ENCODE assay signal across 9 mouse cellular contexts in genomic region chr13:72628462-72628916, GRCm38 (mm10). TPM values are rescaled to one million over a fixed set of nuclear protein-coding genes. Genes with fewer than 3 reads are reported as not detected.
DNase-seq lines count a peak whose midpoint lies in the region; ATAC-seq and TF ChIP-seq lines count a peak whose summit lies in the region.
"Had no signal": no experiment of that assay in that cellular context is flagged by ENCODE, and none has a peak within 500 bp of the region (broad histone marks: within the 10 kb centered on the region; RNA-seq: fewer than 3 reads in every experiment).

TSS of gene Irx2 (plus strand) at chr13:72628820.

- H3K4me2 ChIP-seq in liver, embryonic 14.5 days (ENCODE audit: low read depth), result peak within 1 kb of the TSS; percentile 54
- H3K4me2 ChIP-seq in neural tube, embryonic 13.5 days, result peak within 1 kb of the TSS; percentile 74

- no peak for TF ChIP-seq CTCF in liver, embryonic 14.5 days (IDR thresholded peaks at IDR 0.05; ENCODE audit: low read depth)

- peak within 1 kb of the TSS; percentile 2 to 42; a peak in 2 of 4 replicates for H3K4me3 ChIP-seq in liver, embryonic 14.5 days (ENCODE audit: insufficient read depth in 1 of 2, low read depth in 2 of 2, low read length in 2 of 2)
- H3K4me3 ChIP-seq in neural tube, embryonic 13.5 days, result peak within 1 kb of the TSS; percentile 59

- DNase-seq in adrenal gland, adult 8-10 months, result peak; percentile 58
- peak; percentile 64 for DNase-seq in cerebellum, postnatal 14 days
- DNase-seq in gastrocnemius, postnatal 10 days, result peak; percentile 52
- DNase-seq in induced T-regulatory cell, adult 2 months (ENCODE audit: low read depth), result peak; percentile 1
- peak; percentile 4 to 23 (median 11) for DNase-seq in liver, embryonic 14.5 days (ENCODE audit: low read depth in 3 of 3, low spot score in 3 of 3)
- DNase-seq in left cerebral cortex, adult 8-10 months (ENCODE audit: low spot score in 2 of 2), result no peak
- DNase-seq in frontal cortex, adult 2 months (ENCODE audit: extremely low spot score in 1 of 2, low spot score in 1 of 2), result no peak

- no peaks in the 10 kb centered on the region for H3K36me3 ChIP-seq in liver, embryonic 14.5 days (replicated peaks; ENCODE audit: control insufficient read depth, insufficient read depth, low read depth)
- no peaks in the 10 kb centered on the region for H3K36me3 ChIP-seq in neural tube, embryonic 13.5 days

- no peak within 1 kb of the TSS for H3K9ac ChIP-seq in liver, embryonic 14.5 days (replicated peaks)
- peak within 1 kb of the TSS; percentile 79 for H3K9ac ChIP-seq in neural tube, embryonic 13.5 days

- H3K4me1 ChIP-seq in liver, embryonic 14.5 days (replicated peaks; ENCODE audit: control insufficient read depth in 2 of 2, insufficient read depth in 2 of 2, low read length in 1 of 2), result no peaks in the 10 kb centered on the region
- peaks cover 68% of the 10 kb centered on the region for H3K4me1 ChIP-seq in neural tube, embryonic 13.5 days (replicated peaks)

- under 1% methylated on average over 33 of the region's 45 CpGs for WGBS in liver, embryonic 14.5 days (ENCODE audit: insufficient replicate concordance)
- under 1% methylated on average over 45 of the region's 45 CpGs for WGBS in neural tube, embryonic 13.5 days

- no peaks in the 10 kb centered on the region for H3K9me3 ChIP-seq in liver, embryonic 14.5 days (ENCODE audit: control insufficient read depth, low read length)
- H3K9me3 ChIP-seq in neural tube, embryonic 13.5 days, result no peaks in the 10 kb centered on the region

- no peak for TF ChIP-seq EP300 in liver, embryonic 14.5 days (IDR thresholded peaks at IDR 0.05; ENCODE audit: low read depth)

- H3K27me3 ChIP-seq in liver, embryonic 14.5 days (ENCODE audit: control insufficient read depth, insufficient read depth, low read length), result peaks cover 97% of the 10 kb centered on the region
- peaks cover 93% of the 10 kb centered on the region for H3K27me3 ChIP-seq in neural tube, embryonic 13.5 days

- no peak within 1 kb of the TSS for H3K27ac ChIP-seq in liver, embryonic 14.5 days
- peak within 1 kb of the TSS; percentile 84 for H3K27ac ChIP-seq in neural tube, embryonic 13.5 days (replicated peaks)
- H3K27ac ChIP-seq: macrophage had no signal

- ATAC-seq in liver, embryonic 14.5 days (ENCODE audit: insufficient read depth), result peak; percentile 64
- ATAC-seq in neural tube, embryonic 13.5 days (ENCODE audit: low read depth), result peak; percentile 82

RNA-seq across cellular contexts. Expression of gene Irx2, which starts in this region (rescaled TPM):
- total RNA-seq in adrenal gland, adult 8-10 months (2022), result 1 to 10 TPM in 2 of 4 experiments, under 1 TPM in 2; 0.35 to 2.2 (median 1.0) TPM
- total RNA-seq in gastrocnemius, postnatal 10 days (2021), result under 1 TPM in 1 of 2 experiments, not detected in 1; 0.18 TPM
- 0.02 and 0.09 TPM in 2 replicates for polyA plus RNA-seq in liver, embryonic 14.5 days (2012; rRNA removed)
- not detected in 2 replicates for polyA plus RNA-seq in liver, embryonic 14.5 days (2014; fragmentation: Nextera tagmentation; extraction: Ambion mirVana)
- polyA plus RNA-seq in neural tube, embryonic 13.5 days (2015; fragmentation: Nextera tagmentation; extraction: Ambion mirVana), result 12.3 and 20.0 TPM in 2 replicates
- total RNA-seq in left cerebral cortex, adult 8-10 months (2022), result 1 to 10 TPM in 1 of 4 experiments, under 1 TPM in 1, not detected in 2; 0.50 to 1.3 TPM
- polyA plus RNA-seq in frontal cortex, adult 2 months (2012; rRNA removed), result 0.06 and 0.20 TPM in 2 replicates
- polyA plus RNA-seq: macrophage had no signal

Comparison
In these comparisons a context has a peak if more than half of its experiments do, and no peak if none do; other contexts are left out.
1. RNA of gene Irx2 (polyA plus RNA-seq): 12.3 to 20.0 TPM in neural tube, embryonic 13.5 days; 0.06 to 0.20 TPM in frontal cortex, adult 2 months and 0.02 to 0.09 TPM in liver, embryonic 14.5 days; every median in the first group is over 10 times any median in the second.
2. Peak in DNase-seq in gastrocnemius, postnatal 10 days; RNA of the gene not detected or under 1 TPM.
3. Peak in DNase-seq, ATAC-seq, H3K4me3 ChIP-seq and H3K4me2 ChIP-seq in liver, embryonic 14.5 days; RNA of the gene not detected or under 1 TPM.
4. DNase-seq: peak in adrenal gland, adult 8-10 months (single experiment), cerebellum, postnatal 14 days (2 of 2) and induced T-regulatory cell, adult 2 months (single experiment); none in left cerebral cortex, adult 8-10 months (0 of 2) and frontal cortex, adult 2 months (0 of 2).